Mouse (Mus musculus) cerebellum, adult 2 months (tissue): Measurements from ENCODE around the gene Grb10.

Experiments used
- CTCF ChIP-seq: fragments of 200-500 bp; IDR thresholded peaks from 2 replicates; pipeline ENCODE4 v1.5.1; 2011; ENCODE audit warnings: low read depth, mild to moderate bottlenecking, control low read depth, low read length, moderate library complexity, borderline replicate concordance; ENCODE audit not compliant: insufficient read depth
- POLR2A ChIP-seq: fragments of 200-500 bp; IDR thresholded peaks from 2 replicates; pipeline ENCODE4 v1.6.1; 2011; ENCODE audit warnings: low read length, control low read depth, borderline replicate concordance; ENCODE audit not compliant: insufficient read depth

- no peak for TF ChIP-seq POLR2A
- TF ChIP-seq CTCF, result no peak
Observed at GRCm38 (mm10) chr11:12034371-12034770, 4.1 kb downstream of the Grb10 start.
